Comparison of ENCODE assay signal across 16 mouse cellular contexts in genomic region chr8:114076701-114077100, GRCm38 (mm10). TPM values are rescaled to one million over a fixed set of nuclear protein-coding genes. Genes with fewer than 3 reads are reported as not detected.
DNase-seq lines count a peak whose midpoint lies in the region; ATAC-seq lines count a peak whose summit lies in the region.
"Had no signal": no experiment of that assay in that cellular context is flagged by ENCODE, and none has a peak within 500 bp of the region (broad histone marks: within the 10 kb centered on the region; RNA-seq: fewer than 3 reads in every experiment).

No protein-coding gene starts in this region.

- ATAC-seq in erythroblast, adult 5-6 weeks (replicated peaks; ENCODE audit: low FRiP score, poor library complexity, severe bottlenecking) = no peak
- ATAC-seq: hindbrain, embryonic 16.5 days; intestine, postnatal 0 days; midbrain, embryonic 16.5 days had no signal

- intact Hi-C loops in left cerebral cortex, postnatal 25 days (cut with DNase I) = loop anchor here (5.0 kb wide), 1 partner anchor 409 kb away; no protein-coding TSS in a partner anchor

- peak; percentile 2 to 45 for DNase-seq in layer of hippocampus, adult 18-20 months (ENCODE audit: low spot score in 2 of 2)
- no peak for DNase-seq in layer of hippocampus, postnatal 25 days (ENCODE audit: extremely low spot score in 1 of 2, low spot score in 1 of 2)
- peak; percentile 9 to 52 for DNase-seq in frontal cortex, adult 2 months (ENCODE audit: extremely low spot score in 1 of 2, low spot score in 1 of 2)
- peak; percentile 47 to 76 for DNase-seq in left cerebral cortex, postnatal 25 days (ENCODE audit: low spot score in 2 of 2)
- peak; percentile 50 for DNase-seq in telencephalon, adult 2 months (ENCODE audit: low read depth, low spot score)
- DNase-seq in adrenal gland, postnatal 36 days = no peak
- DNase-seq: adrenal gland, postnatal 25 days; cerebellum, postnatal 10 days; heart, postnatal 36 days; lung, postnatal 10 days; thymus, adult 18-20 months had no signal

RNA-seq across cellular contexts. Expression of gene Nudt7, which starts 56.7 kb away (rescaled TPM):
- 1 to 10 TPM; 4.7 to 5.3 TPM for total RNA-seq in layer of hippocampus, adult 18-20 months (2021)
- 1 to 10 TPM; 2.8 to 5.7 TPM for total RNA-seq in layer of hippocampus, postnatal 25 days (2021)
- 8.3 and 9.7 TPM in 2 replicates for polyA plus RNA-seq in frontal cortex, adult 2 months (2012; rRNA removed)
- 1 to 10 TPM; 4.2 to 4.8 TPM for total RNA-seq in left cerebral cortex, postnatal 25 days (2021)
- 6.7 and 15.2 TPM in 2 replicates for total RNA-seq in erythroblast, adult 5-6 weeks (2015; ENCODE audit: low replicate concordance)
- 3.3 and 4.7 TPM in 2 replicates for total RNA-seq in erythroblast, adult 5-6 weeks (2017; ENCODE audit: low replicate concordance)
- total RNA-seq in adrenal gland, postnatal 36 days (2021) = 10 to 100 TPM; 46.5 to 73.1 TPM
- polyA plus RNA-seq: C2C12 had no signal

Comparison
In these comparisons a context has a peak if more than half of its experiments do, and no peak if none do; other contexts are left out.
1. DNase-seq: peak in layer of hippocampus, adult 18-20 months (2 of 2), frontal cortex, adult 2 months (2 of 2), left cerebral cortex, postnatal 25 days (2 of 2) and telencephalon, adult 2 months (single experiment); none in layer of hippocampus, postnatal 25 days (0 of 2) and adrenal gland, postnatal 36 days (0 of 2).